Mouse (Mus musculus): Measurements from ENCODE around the gene Sertad3. TPM values are rescaled to one million over a fixed set of nuclear protein-coding genes. Genes with fewer than 3 reads are reported as not detected.

Sertad3 gene
- polyA plus RNA-seq, 1 experiment from 2014 or later, result 12.5 TPM

DNA sequence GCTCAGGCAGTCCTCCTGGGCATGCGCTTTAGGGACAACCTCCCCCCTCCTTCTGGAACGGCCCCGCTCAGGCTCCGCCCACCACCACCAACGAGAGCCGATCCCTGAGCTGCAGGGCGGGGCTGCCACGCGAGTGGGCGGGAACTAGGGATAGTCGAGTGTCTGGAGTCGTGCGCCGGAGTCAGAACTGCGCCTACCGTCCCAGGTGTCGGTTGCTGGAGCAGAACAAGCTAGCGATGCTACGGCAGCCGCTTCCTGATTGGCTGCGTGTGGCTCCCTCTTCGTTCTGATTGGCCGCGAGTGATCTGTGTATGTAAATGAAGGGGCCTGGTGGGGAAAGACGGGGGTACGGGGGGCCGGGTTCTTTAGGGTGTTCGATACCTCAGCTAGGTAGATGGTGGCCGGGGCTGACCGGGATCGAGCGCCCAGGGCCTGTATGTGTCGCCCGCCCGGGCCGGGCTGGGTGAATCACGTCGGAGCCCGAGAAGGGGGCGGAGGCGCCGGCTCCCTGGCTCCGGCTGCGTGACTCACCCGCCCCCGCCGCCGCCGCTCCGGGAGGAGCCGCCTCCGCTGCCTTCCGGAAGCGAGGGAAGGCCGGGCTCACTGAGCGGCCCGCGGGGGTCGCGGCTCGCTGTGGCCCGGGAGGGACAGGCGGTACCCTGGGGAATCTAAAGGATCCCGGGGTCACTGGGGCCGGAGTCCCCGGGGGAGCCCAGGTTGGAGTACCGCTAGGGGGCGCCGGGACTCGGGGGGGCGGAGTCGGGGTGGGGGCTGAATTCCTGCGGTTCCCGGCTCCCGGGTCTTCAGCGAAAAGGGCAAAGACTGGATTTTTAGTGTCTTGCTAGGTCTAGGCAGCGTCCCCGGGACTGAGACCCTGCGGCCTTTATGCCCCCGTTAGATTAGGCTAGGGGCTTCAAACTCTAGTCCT, 13.5 kb downstream of the Sertad3 start, which contains the start of gene Sertad1:
Sertad1 (plus strand) TSS at position 141 of the 928 bp plus-strand sequence.
- H3K9ac ChIP-seq (ENCODE audit: low read length), result peak within 1 kb of the TSS; percentile 71
- DNase-seq (ENCODE audit: low spot score) (peak; percentile 100), ATAC-seq (peak; percentile 98)
- H3K27ac ChIP-seq (ENCODE audit: low read depth, low read length), result peak within 1 kb of the TSS; percentile 86
- peaks cover 3% of the 10 kb centered on the region; the same call in 1 of the 2 replicates for H3K4me1 ChIP-seq (ENCODE audit: control insufficient read depth, insufficient read depth, low read length)
- under 1% methylated on average over 78 of the region's 80 CpGs for WGBS
- H3K27me3 ChIP-seq (replicated peaks; ENCODE audit: control insufficient read depth, insufficient read depth, low read length), result no peaks in the 10 kb centered on the region
- H3K4me3 ChIP-seq (ENCODE audit: low read depth, low read length), result peak within 1 kb of the TSS; percentile 65
- no peaks in the 10 kb centered on the region for H3K9me3 ChIP-seq (replicated peaks; ENCODE audit: control insufficient read depth, low read length)
- H3K4me2 ChIP-seq (ENCODE audit: low read length), result peak within 1 kb of the TSS; percentile 61
- H3K36me3 ChIP-seq (ENCODE audit: control insufficient read depth, insufficient read depth, low read length), result no peaks in the 10 kb centered on the region

- peak overlapping the region; percentile 71 for H3K9ac ChIP-seq (ENCODE audit: low read length)
- no peaks in the 10 kb centered on the region for H3K27me3 ChIP-seq (replicated peaks; ENCODE audit: control insufficient read depth, insufficient read depth, low read length)
- no peaks in the 10 kb centered on the region for H3K9me3 ChIP-seq (replicated peaks; ENCODE audit: control insufficient read depth, low read length)
- H3K36me3 ChIP-seq (ENCODE audit: control insufficient read depth, insufficient read depth, low read length), result no peaks in the 10 kb centered on the region
- peak overlapping the region; percentile 61 for H3K4me2 ChIP-seq (ENCODE audit: low read length)
- peak overlapping the region; percentile 65 for H3K4me3 ChIP-seq (ENCODE audit: low read depth, low read length)
- H3K4me1 ChIP-seq (ENCODE audit: control insufficient read depth, insufficient read depth, low read length), result peaks cover 3% of the 10 kb centered on the region; the same call in 1 of the 2 replicates
- ATAC-seq (no peak), DNase-seq (ENCODE audit: low spot score) (no peak)
- H3K27ac ChIP-seq (ENCODE audit: low read depth, low read length), result 0 out of 2 replicates have a peak overlapping the region, but pooled peaks have one; percentile 86
- WGBS, result 4% methylated on average over 13 of the region's 13 CpGs
Measured at GRCm38 (mm10) chr7:27487740-27488268, 14.2 kb downstream of the Sertad3 start.

DNA sequence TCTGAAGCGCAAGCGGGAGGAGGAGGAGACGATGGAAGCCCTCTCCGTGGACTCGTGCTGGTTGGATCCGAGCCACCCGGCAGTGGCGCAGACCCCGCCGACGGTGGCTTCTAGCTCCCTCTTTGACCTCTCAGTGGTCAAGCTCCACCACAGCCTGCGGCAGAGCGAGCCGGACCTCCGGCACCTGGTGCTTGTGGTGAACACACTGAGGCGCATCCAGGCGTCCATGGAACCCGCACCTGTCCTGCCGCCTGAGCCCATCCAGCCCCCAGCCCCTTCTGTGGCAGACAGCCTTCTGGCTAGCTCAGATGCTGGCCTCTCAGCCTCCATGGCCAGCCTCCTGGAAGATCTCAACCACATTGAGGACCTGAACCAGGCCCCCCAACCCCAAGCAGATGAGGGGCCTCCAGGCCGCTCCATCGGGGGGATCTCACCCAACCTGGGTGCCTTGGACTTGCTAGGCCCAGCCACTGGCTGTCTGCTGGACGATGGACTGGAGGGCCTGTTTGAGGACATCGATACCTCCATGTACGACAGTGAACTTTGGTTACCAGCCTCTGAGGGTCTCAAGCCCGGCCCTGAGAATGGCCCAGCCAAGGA, 15.8 kb downstream of the Sertad3 start:
- ATAC-seq (no peak), DNase-seq (ENCODE audit: low spot score) (no peak)
- H3K9ac ChIP-seq (ENCODE audit: low read length), result no peak overlapping the region
- 90% methylated on average over 25 of the region's 25 CpGs for WGBS
- H3K27ac ChIP-seq (ENCODE audit: low read depth, low read length), result no peak overlapping the region
- no peaks in the 10 kb centered on the region for H3K36me3 ChIP-seq (ENCODE audit: control insufficient read depth, insufficient read depth, low read length)
- H3K27me3 ChIP-seq (replicated peaks; ENCODE audit: control insufficient read depth, insufficient read depth, low read length), result no peaks in the 10 kb centered on the region
- no peak overlapping the region for H3K4me2 ChIP-seq (ENCODE audit: low read length)
- no peaks in the 10 kb centered on the region for H3K9me3 ChIP-seq (replicated peaks; ENCODE audit: control insufficient read depth, low read length)
- peaks cover 3% of the 10 kb centered on the region; the same call in 1 of the 2 replicates for H3K4me1 ChIP-seq (ENCODE audit: control insufficient read depth, insufficient read depth, low read length)
- H3K4me3 ChIP-seq (ENCODE audit: low read depth, low read length), result no peak overlapping the region

DNA sequence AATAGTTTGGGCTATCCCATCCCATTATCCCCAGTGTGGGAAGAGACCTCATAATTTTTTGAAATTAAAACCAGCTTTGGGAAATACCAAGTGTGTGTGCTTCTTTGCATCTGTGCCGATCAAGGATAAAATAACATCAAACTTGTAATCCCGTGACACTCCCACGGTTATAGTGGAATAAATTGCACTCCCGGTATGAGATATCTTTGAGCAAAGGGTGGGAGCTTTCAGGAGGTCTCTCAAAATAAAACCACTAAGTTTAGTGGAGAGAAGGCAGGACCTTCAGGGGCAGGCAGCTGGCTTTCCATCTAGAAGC, 16.6 kb downstream of the Sertad3 start:
- Histone ChIP-seq H3K9me3 (replicated peaks; ENCODE audit: control insufficient read depth, low read length) (no peaks in the 10 kb centered on the region), H3K4me2 (ENCODE audit: low read length) (peak overlapping the region; percentile 51), H3K27me3 (replicated peaks; ENCODE audit: control insufficient read depth, insufficient read depth, low read length) (no peaks in the 10 kb centered on the region), H3K36me3 (ENCODE audit: control insufficient read depth, insufficient read depth, low read length) (no peaks in the 10 kb centered on the region), H3K4me3 (ENCODE audit: low read depth, low read length) (peak overlapping the region; percentile 29), H3K27ac (ENCODE audit: low read depth, low read length) (peak overlapping the region; percentile 48; the same call in 1 of the 2 replicates), H3K4me1 (ENCODE audit: control insufficient read depth, insufficient read depth, low read length) (peaks cover 3% of the 10 kb centered on the region; the same call in 1 of the 2 replicates), H3K9ac (ENCODE audit: low read length) (peak overlapping the region; percentile 60; the same call in 1 of the 2 replicates)
- DNase-seq (ENCODE audit: low spot score), result no peak
- WGBS, result 41% methylated on average over 4 of the region's 4 CpGs
- no peak for ATAC-seq

DNA sequence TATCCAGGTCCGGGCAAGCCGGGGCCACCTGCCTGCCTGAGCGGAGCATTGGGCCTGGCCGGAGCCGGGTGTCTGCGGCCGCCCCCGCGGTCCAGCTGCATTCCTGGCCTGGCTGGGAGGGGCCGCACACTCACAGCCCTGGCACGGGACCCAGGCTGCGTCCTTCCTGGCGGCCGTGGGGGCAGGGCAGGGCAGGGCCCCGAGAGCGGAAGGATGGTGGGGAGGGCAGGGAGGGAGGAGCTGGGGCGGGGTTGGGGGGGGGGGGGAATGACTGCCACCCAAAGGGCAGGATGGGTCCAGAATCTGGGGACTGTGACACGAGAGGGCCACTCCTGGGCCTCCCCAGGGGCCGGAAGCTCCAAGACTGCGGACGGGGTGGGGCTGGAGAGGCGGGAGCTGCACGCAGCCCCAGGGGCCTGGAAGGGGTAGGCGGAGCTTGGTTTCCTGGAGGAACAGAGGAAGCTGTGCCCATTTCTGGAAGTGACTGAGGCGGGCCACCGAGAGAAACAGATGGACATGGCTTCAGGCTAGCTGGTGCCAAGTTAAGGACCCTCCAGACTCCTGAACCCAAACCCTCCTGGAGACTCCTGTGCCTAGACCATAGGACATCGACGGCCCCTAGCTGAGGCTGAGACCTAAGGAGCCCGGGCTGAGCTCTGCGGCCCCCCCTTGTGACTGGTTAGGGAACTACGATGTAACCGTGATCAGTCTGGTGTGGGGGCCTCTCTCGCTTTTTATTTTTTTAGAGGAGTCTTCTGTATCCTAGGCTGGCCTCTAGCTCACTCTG, 17.2 kb downstream of the Sertad3 start:
- peaks cover 3% of the 10 kb centered on the region; the same call in 1 of the 2 replicates for H3K4me1 ChIP-seq (ENCODE audit: control insufficient read depth, insufficient read depth, low read length)
- H3K4me2 ChIP-seq (ENCODE audit: low read length), result peak overlapping the region; percentile 51
- no peaks in the 10 kb centered on the region for H3K36me3 ChIP-seq (ENCODE audit: control insufficient read depth, insufficient read depth, low read length)
- peak overlapping the region; percentile 60 for H3K9ac ChIP-seq (ENCODE audit: low read length)
- H3K4me3 ChIP-seq (ENCODE audit: low read depth, low read length), result peak overlapping the region; percentile 29
- peak overlapping the region; percentile 48 for H3K27ac ChIP-seq (ENCODE audit: low read depth, low read length)
- no peaks in the 10 kb centered on the region for H3K27me3 ChIP-seq (replicated peaks; ENCODE audit: control insufficient read depth, insufficient read depth, low read length)
- ATAC-seq (peak; percentile 25), DNase-seq (ENCODE audit: low spot score) (peak; percentile 77)
- H3K9me3 ChIP-seq (replicated peaks; ENCODE audit: control insufficient read depth, low read length), result no peaks in the 10 kb centered on the region
- WGBS, result under 1% methylated on average over 29 of the region's 33 CpGs

DNA sequence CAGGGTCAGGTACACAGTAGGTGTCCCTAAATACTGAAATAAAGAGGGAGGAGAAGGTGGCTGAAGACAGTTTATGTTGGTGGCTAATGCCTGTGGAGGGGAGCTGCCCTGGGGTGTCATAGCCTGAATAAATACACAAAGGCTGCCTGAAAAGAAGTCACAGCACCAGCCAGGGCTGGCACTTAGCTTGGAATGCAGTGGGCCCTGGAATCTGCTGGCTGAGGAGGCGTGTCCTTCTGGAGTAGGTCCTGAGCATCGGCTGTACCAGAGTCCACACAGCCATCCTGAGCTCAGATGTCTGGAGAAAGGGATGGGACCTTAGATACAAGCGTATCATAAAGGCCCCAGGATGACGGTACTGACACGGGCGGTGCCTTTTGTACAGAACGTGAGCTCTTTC, 18.3 kb downstream of the Sertad3 start:
- DNase-seq (ENCODE audit: low spot score) (no peak), ATAC-seq (no peak)
- Histone ChIP-seq H3K9me3 (replicated peaks; ENCODE audit: control insufficient read depth, low read length) (no peaks in the 10 kb centered on the region), H3K36me3 (ENCODE audit: control insufficient read depth, insufficient read depth, low read length) (no peaks in the 10 kb centered on the region), H3K27me3 (replicated peaks; ENCODE audit: control insufficient read depth, insufficient read depth, low read length) (no peaks in the 10 kb centered on the region), H3K4me3 (ENCODE audit: low read depth, low read length) (no peak overlapping the region), H3K27ac (ENCODE audit: low read depth, low read length) (no peak overlapping the region), H3K4me2 (ENCODE audit: low read length) (no peak overlapping the region), H3K4me1 (ENCODE audit: control insufficient read depth, insufficient read depth, low read length) (no peaks in the 10 kb centered on the region), H3K9ac (ENCODE audit: low read length) (no peak overlapping the region)
- 79% methylated on average over 7 of the region's 7 CpGs for WGBS

DNA sequence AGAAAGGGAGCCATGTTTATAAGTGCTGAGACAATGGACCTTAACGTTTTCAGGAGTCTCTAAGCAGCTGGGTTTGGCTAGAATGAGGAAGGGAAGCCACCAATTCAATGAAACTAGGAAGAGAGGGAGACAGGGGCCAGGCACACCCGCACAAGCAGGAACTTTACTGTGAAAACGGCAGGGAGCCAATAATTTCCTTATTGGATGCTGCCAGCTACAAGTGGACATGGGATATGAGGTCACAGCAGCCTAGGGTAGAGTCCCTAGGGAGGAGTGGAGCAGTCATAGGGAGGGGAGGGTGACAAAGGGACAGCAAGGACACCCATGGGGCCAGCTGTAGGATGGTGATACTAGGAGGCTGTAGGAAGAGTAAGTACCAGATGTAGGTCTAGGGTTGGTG, 19.5 kb downstream of the Sertad3 start:
- no peak for DNase-seq (ENCODE audit: low spot score)
- no peak for ATAC-seq
- no peak overlapping the region for H3K27ac ChIP-seq (ENCODE audit: low read depth, low read length)
- H3K4me3 ChIP-seq (ENCODE audit: low read depth, low read length), result no peak overlapping the region
- H3K4me1 ChIP-seq (ENCODE audit: control insufficient read depth, insufficient read depth, low read length), result no peaks in the 10 kb centered on the region
- H3K4me2 ChIP-seq (ENCODE audit: low read length), result no peak overlapping the region
- WGBS, result 81% methylated on average over 3 of the region's 3 CpGs
- H3K36me3 ChIP-seq (ENCODE audit: control insufficient read depth, insufficient read depth, low read length), result no peaks in the 10 kb centered on the region
- H3K27me3 ChIP-seq (replicated peaks; ENCODE audit: control insufficient read depth, insufficient read depth, low read length), result no peaks in the 10 kb centered on the region
- no peak overlapping the region for H3K9ac ChIP-seq (ENCODE audit: low read length)
- no peaks in the 10 kb centered on the region for H3K9me3 ChIP-seq (replicated peaks; ENCODE audit: control insufficient read depth, low read length)

- ATAC-seq (no peak), DNase-seq (ENCODE audit: low spot score) (no peak)
- Histone ChIP-seq H3K27me3 (replicated peaks; ENCODE audit: control insufficient read depth, insufficient read depth, low read length) (no peaks in the 10 kb centered on the region), H3K27ac (ENCODE audit: low read depth, low read length) (no peak overlapping the region), H3K4me3 (ENCODE audit: low read depth, low read length) (no peak overlapping the region), H3K4me2 (ENCODE audit: low read length) (no peak overlapping the region), H3K9ac (ENCODE audit: low read length) (no peak overlapping the region), H3K4me1 (ENCODE audit: control insufficient read depth, insufficient read depth, low read length) (no peaks in the 10 kb centered on the region), H3K36me3 (ENCODE audit: control insufficient read depth, insufficient read depth, low read length) (no peaks in the 10 kb centered on the region), H3K9me3 (replicated peaks; ENCODE audit: control insufficient read depth, low read length) (no peaks in the 10 kb centered on the region)
- 92% methylated on average over 5 of the region's 5 CpGs for WGBS
Measured at GRCm38 (mm10) chr7:27493450-27493849, 19.9 kb downstream of the Sertad3 start.
